Mouse (Mus musculus) hindbrain, embryonic 12.5 days (tissue): Measurements from ENCODE around the gene Ptger1. TPM values are rescaled to one million over a fixed set of nuclear protein-coding genes. Genes with fewer than 3 reads are reported as not detected.

Experiments used
- ATAC-seq: fragments of 200-750 bp; cut with Nextera tagmentation; 2 replicates; pipeline ENCODE4 v1.8.0; 2017; ENCODE audit warnings: moderate TSS enrichment; ENCODE audit not compliant: low FRiP score
- H3K27ac ChIP-seq: fragments of 300-500 bp; sonication (generic); 2 replicates; pipeline ENCODE4 v1.5.1; 2016; ENCODE audit warnings: mild to moderate bottlenecking
- H3K27me3 ChIP-seq: fragments of 300-500 bp; sonication (generic); 2 replicates; pipeline ENCODE4 v1.6.1; 2016; ENCODE audit warnings: mild to moderate bottlenecking
- H3K36me3 ChIP-seq: fragments of 300-500 bp; sonication (generic); 2 replicates; pipeline ENCODE4 v1.6.1; 2016; ENCODE audit warnings: mild to moderate bottlenecking
- H3K4me1 ChIP-seq: fragments of 300-500 bp; sonication (generic); 2 replicates; pipeline ENCODE4 v1.6.1; 2016
- H3K4me2 ChIP-seq: fragments of 300-500 bp; sonication (generic); replicated peaks from 2 replicates; pipeline ENCODE4 v1.6.1; 2016; ENCODE audit warnings: mild to moderate bottlenecking
- H3K4me3 ChIP-seq: fragments of 300-500 bp; sonication (generic); 2 replicates; pipeline ENCODE4 v1.5.1; 2016; ENCODE audit warnings: mild to moderate bottlenecking
- H3K9ac ChIP-seq: fragments of 300-500 bp; sonication (generic); 2 replicates; pipeline ENCODE4 v1.6.1; 2016; ENCODE audit warnings: mild to moderate bottlenecking, moderate library complexity
- H3K9me3 ChIP-seq: fragments of 300-500 bp; sonication (generic); replicated peaks from 2 replicates; pipeline ENCODE4 v1.6.1; 2016; ENCODE audit warnings: mild to moderate bottlenecking
- WGBS: fragments of 180-500 bp; shearing (Covaris S2); methylation state at CpG from one replicate; pipeline ENCODE4 v1.1.7; 2016; 5-methylcytosine and 5-hydroxymethylcytosine counted together
- polyA plus RNA-seq: library from polyadenylated mRNA; unstranded; fragments of >200 nt; fragmentation: Nextera tagmentation; extraction: Ambion mirVana; gene quantifications from 2 replicates; pipeline ENCODE4 v1.2.1, GENCODE M21; 2016

Ptger1 gene
- polyA plus RNA-seq, 1 experiment from 2014 or later = 0.93 TPM

GRCm38 (mm10) chr8:83660995-83661680 lies 5.3 kb upstream of the Ptger1 start:
- Histone ChIP-seq H3K4me1 (peaks cover 46% of the 10 kb centered on the region), H3K9ac (peak overlapping the region; percentile 32), H3K36me3 (peaks cover 20% of the 10 kb centered on the region; the same call in 1 of the 2 replicates), H3K27ac (peak overlapping the region; percentile 12; the same call in 1 of the 2 replicates), H3K9me3 (no peaks in the 10 kb centered on the region), H3K4me2 (peak overlapping the region; percentile 31), H3K4me3 (no peak overlapping the region), H3K27me3 (no peaks in the 10 kb centered on the region)
- peak; percentile 8; the same call in 1 of the 2 replicates for ATAC-seq
- 18% methylated on average over 22 of the region's 22 CpGs for WGBS

GRCm38 (mm10) chr8:83662421-83662826 lies 4.1 kb upstream of the Ptger1 start:
- peak; percentile 28 for ATAC-seq
- 7% methylated on average over 4 of the region's 4 CpGs for WGBS
- Histone ChIP-seq H3K9ac (no peak overlapping the region), H3K9me3 (no peaks in the 10 kb centered on the region), H3K27ac (no peak overlapping the region), H3K36me3 (peaks cover 15% of the 10 kb centered on the region; the same call in 1 of the 2 replicates), H3K4me2 (no peak overlapping the region), H3K4me3 (no peak overlapping the region), H3K27me3 (peaks cover 2% of the 10 kb centered on the region; the same call in 1 of the 2 replicates), H3K4me1 (peaks cover 57% of the 10 kb centered on the region)

GRCm38 (mm10) chr8:83664096-83664495 lies 2.4 kb upstream of the Ptger1 start:
- Histone ChIP-seq H3K4me2 (no peak overlapping the region), H3K4me3 (no peak overlapping the region), H3K27ac (no peak overlapping the region), H3K27me3 (peaks cover 11% of the 10 kb centered on the region), H3K9me3 (no peaks in the 10 kb centered on the region), H3K36me3 (peaks cover 11% of the 10 kb centered on the region; the same call in 1 of the 2 replicates), H3K9ac (no peak overlapping the region), H3K4me1 (peaks cover 61% of the 10 kb centered on the region)
- 91% methylated on average over 13 of the region's 13 CpGs for WGBS
- no peak for ATAC-seq

GRCm38 (mm10) chr8:83664931-83665625 lies 1.4 kb upstream of the Ptger1 start:
- Histone ChIP-seq H3K9me3 (no peaks in the 10 kb centered on the region), H3K4me3 (no peak overlapping the region), H3K27me3 (peaks cover 14% of the 10 kb centered on the region), H3K36me3 (peaks cover 21% of the 10 kb centered on the region), H3K9ac (peak overlapping the region; percentile 27; the same call in 1 of the 2 replicates), H3K4me1 (peaks cover 58% of the 10 kb centered on the region), H3K4me2 (no peak overlapping the region), H3K27ac (peak overlapping the region; percentile 48; the same call in 1 of the 2 replicates)
- WGBS = 46% methylated on average over 2 of the region's 2 CpGs
- no peak for ATAC-seq

GRCm38 (mm10) chr8:83666866-83667234 lies 372 bp downstream of the Ptger1 start:
- Histone ChIP-seq H3K36me3 (peaks cover 38% of the 10 kb centered on the region), H3K9me3 (no peaks in the 10 kb centered on the region), H3K4me3 (no peak overlapping the region), H3K9ac (peak overlapping the region; percentile 27; the same call in 1 of the 2 replicates), H3K27me3 (peaks cover 14% of the 10 kb centered on the region), H3K4me2 (no peak overlapping the region), H3K27ac (peak overlapping the region; percentile 12; the same call in 1 of the 2 replicates), H3K4me1 (peaks cover 40% of the 10 kb centered on the region)
- ATAC-seq = no peak
- WGBS = 92% methylated on average over 3 of the region's 3 CpGs

- peaks cover 34% of the 10 kb centered on the region for H3K4me1 ChIP-seq
- no peak overlapping the region for H3K27ac ChIP-seq
- WGBS = 85% methylated on average over 10 of the region's 10 CpGs
- peaks cover 45% of the 10 kb centered on the region for H3K36me3 ChIP-seq
- no peak for ATAC-seq
- H3K4me2 ChIP-seq = peak overlapping the region; percentile 72
- no peak overlapping the region for H3K9ac ChIP-seq
- peak overlapping the region; percentile 36; the same call in 1 of the 2 replicates for H3K4me3 ChIP-seq
- H3K27me3 ChIP-seq = peaks cover 14% of the 10 kb centered on the region
- no peaks in the 10 kb centered on the region for H3K9me3 ChIP-seq
Measured at GRCm38 (mm10) chr8:83667526-83667925, 1.0 kb downstream of the Ptger1 start.

GRCm38 (mm10) chr8:83668010-83668916 lies 1.8 kb downstream of the Ptger1 start:
- peaks cover 52% of the 10 kb centered on the region for H3K36me3 ChIP-seq
- H3K9ac ChIP-seq = peak overlapping the region; percentile 47
- WGBS = 18% methylated on average over 80 of the region's 80 CpGs
- H3K4me3 ChIP-seq = peak overlapping the region; percentile 36
- H3K27ac ChIP-seq = no peak overlapping the region
- H3K9me3 ChIP-seq = no peaks in the 10 kb centered on the region
- H3K4me2 ChIP-seq = peak overlapping the region; percentile 72
- H3K4me1 ChIP-seq = peaks cover 31% of the 10 kb centered on the region
- peak; percentile 53 for ATAC-seq
- peaks cover 14% of the 10 kb centered on the region for H3K27me3 ChIP-seq

- H3K4me3 ChIP-seq = no peak overlapping the region
- H3K27ac ChIP-seq = no peak overlapping the region
- H3K9ac ChIP-seq = no peak overlapping the region
- H3K4me2 ChIP-seq = no peak overlapping the region
- H3K4me1 ChIP-seq = peaks cover 31% of the 10 kb centered on the region
- peaks cover 14% of the 10 kb centered on the region for H3K27me3 ChIP-seq
- H3K9me3 ChIP-seq = no peaks in the 10 kb centered on the region
- 0 out of 2 replicates have a peak, but pooled peaks have one; percentile 0 for ATAC-seq
- H3K36me3 ChIP-seq = peaks cover 47% of the 10 kb centered on the region
- WGBS = 79% methylated on average over 16 of the region's 16 CpGs
Measured at GRCm38 (mm10) chr8:83669013-83669412, 2.5 kb downstream of the Ptger1 start.

GRCm38 (mm10) chr8:83672936-83673335 lies 6.5 kb downstream of the Ptger1 start:
- H3K4me1 ChIP-seq = peaks cover 7% of the 10 kb centered on the region
- no peak overlapping the region for H3K27ac ChIP-seq
- H3K4me2 ChIP-seq = no peak overlapping the region
- H3K9me3 ChIP-seq = no peaks in the 10 kb centered on the region
- H3K9ac ChIP-seq = no peak overlapping the region
- H3K36me3 ChIP-seq = peaks cover 61% of the 10 kb centered on the region
- ATAC-seq = no peak
- peaks cover 7% of the 10 kb centered on the region for H3K27me3 ChIP-seq
- 48% methylated on average over 5 of the region's 5 CpGs for WGBS
- H3K4me3 ChIP-seq = no peak overlapping the region

- WGBS = 85% methylated on average over 5 of the region's 5 CpGs
- no peak overlapping the region for H3K9ac ChIP-seq
- H3K9me3 ChIP-seq = no peaks in the 10 kb centered on the region
- no peak for ATAC-seq
- no peak overlapping the region for H3K27ac ChIP-seq
- H3K27me3 ChIP-seq = no peaks in the 10 kb centered on the region; the same call in 1 of the 2 replicates
- no peak overlapping the region for H3K4me2 ChIP-seq
- peaks cover 72% of the 10 kb centered on the region for H3K36me3 ChIP-seq
- no peaks in the 10 kb centered on the region for H3K4me1 ChIP-seq
- H3K4me3 ChIP-seq = no peak overlapping the region
Measured at GRCm38 (mm10) chr8:83674497-83674896, 8.0 kb downstream of the Ptger1 start.

GRCm38 (mm10) chr8:83679866-83680265 lies 13.4 kb downstream of the Ptger1 start:
- WGBS = 93% methylated on average over 12 of the region's 12 CpGs
- Histone ChIP-seq H3K36me3 (peaks cover 83% of the 10 kb centered on the region), H3K4me1 (peaks cover 6% of the 10 kb centered on the region; the same call in 1 of the 2 replicates), H3K27me3 (no peaks in the 10 kb centered on the region), H3K4me2 (no peak overlapping the region), H3K9ac (no peak overlapping the region), H3K27ac (no peak overlapping the region), H3K9me3 (no peaks in the 10 kb centered on the region), H3K4me3 (no peak overlapping the region)
- ATAC-seq = no peak
